Mouse (Mus musculus) kidney, adult 2 months (tissue): ENCODE results near the gene D930048N14Rik.

Source experiments
- CTCF ChIP-seq: fragments of 200-500 bp; conservative IDR thresholded peaks from 2 replicates; pipeline ENCODE4 v1.5.1; 2011; ENCODE audit warnings: low read depth, mild to moderate bottlenecking, control low read depth, low read length, moderate library complexity, mixed read lengths; ENCODE audit not compliant: insufficient read depth, insufficient read length
- POLR2A ChIP-seq: fragments of 200-500 bp; IDR thresholded peaks from one replicate; pipeline ENCODE4 v1.6.1; 2011; ENCODE audit warnings: low read depth, low read length, control low read depth

- TF ChIP-seq POLR2A (no peak), CTCF (no peak)
Measured at GRCm38 (mm10) chr11:51648566-51648965, 2.2 kb upstream of the D930048N14Rik start.
